Mouse (Mus musculus): ENCODE results near the gene Rabepk. TPM values are rescaled to one million over a fixed set of nuclear protein-coding genes. Genes with fewer than 3 reads are reported as not detected.
"Not testable (repeated sequence)": the region's sequence is repeated elsewhere in the genome, so short reads cannot be mapped to it uniquely, and the experiment has no call there.

Gene Rabepk
- polyA plus RNA-seq, 1 experiment = 22.5 TPM

- peaks cover 1% of the 10 kb centered on the region; the same call in 1 of the 2 replicates for H3K4me1 ChIP-seq (ENCODE audit: control insufficient read depth, insufficient read depth, low read length)
These were observed 28.3 kb upstream of the Rabepk start for GRCm38 (mm10) chr2:34828026-34828425.

GRCm38 (mm10) chr2:34827591-34827990, 27.9 kb upstream of the Rabepk start:
- no peak overlapping the region for H3K27ac ChIP-seq (ENCODE audit: control insufficient read depth, insufficient read depth, low read depth, low read length, poor library complexity)
- peaks cover 1% of the 10 kb centered on the region; the same call in 1 of the 2 replicates for H3K4me1 ChIP-seq (ENCODE audit: control insufficient read depth, insufficient read depth, low read length)
- WGBS = 75% methylated on average over 4 of the region's 4 CpGs
- TF ChIP-seq CTCF (IDR thresholded peaks at IDR 0.05; ENCODE audit: control insufficient read depth, insufficient read depth, low read length) (no peak), POLR2A (IDR thresholded peaks at IDR 0.05; ENCODE audit: borderline replicate concordance, control insufficient read depth, low read depth, low read length) (no peak)
- no peak overlapping the region for H3K4me3 ChIP-seq (replicated peaks; ENCODE audit: control insufficient read depth, low read depth, low read length)

More at GRCm38 (mm10) chr2:34828026-34828425, 28.3 kb upstream of the Rabepk start:
- no peak overlapping the region for H3K27ac ChIP-seq (ENCODE audit: control insufficient read depth, insufficient read depth, low read depth, low read length, poor library complexity)
- H3K4me3 ChIP-seq (replicated peaks; ENCODE audit: control insufficient read depth, low read depth, low read length) = no peak overlapping the region
- TF ChIP-seq POLR2A (IDR thresholded peaks at IDR 0.05; ENCODE audit: borderline replicate concordance, control insufficient read depth, low read depth, low read length) = no peak
- WGBS = 41% methylated on average over 1 of the region's 1 CpGs

DNA sequence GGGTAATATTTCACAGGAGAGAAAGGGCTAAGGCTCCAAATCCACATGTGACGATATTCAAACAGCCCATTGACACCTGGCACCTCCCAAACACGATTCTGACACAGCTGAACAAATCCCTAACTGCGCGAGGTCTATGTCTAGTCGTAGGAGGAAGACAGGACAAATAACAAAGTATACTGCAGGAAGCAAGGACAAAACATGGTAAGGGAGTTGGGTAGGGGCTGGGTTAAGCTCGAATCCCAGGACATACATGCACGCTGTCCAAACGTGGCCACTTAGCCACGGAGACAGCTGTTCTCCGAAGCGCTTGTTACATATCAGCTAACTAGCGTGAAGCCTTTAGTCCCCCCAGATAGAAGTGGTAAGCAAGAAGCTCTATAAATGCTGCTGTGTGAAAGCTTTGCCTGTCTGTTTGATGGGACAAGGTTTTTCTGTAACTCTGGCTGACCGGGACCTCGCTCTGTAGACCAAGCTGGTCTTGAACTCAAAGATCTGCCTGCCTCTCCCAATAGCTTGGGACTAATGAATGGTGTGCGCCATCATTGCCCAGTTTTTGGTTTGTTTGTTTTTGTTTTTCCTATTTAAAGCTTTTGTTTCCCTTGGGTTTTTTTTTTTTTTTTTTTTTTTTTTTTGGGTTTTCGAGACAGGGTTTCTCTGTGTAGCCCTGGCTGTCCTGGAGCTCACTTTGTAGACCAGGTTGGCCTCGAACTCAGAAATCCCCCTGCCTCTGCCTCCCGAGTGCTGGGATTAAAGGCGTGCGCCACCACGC, 26.9 kb upstream of the Rabepk start:
- Histone ChIP-seq H3K4me3 (replicated peaks; ENCODE audit: control insufficient read depth, low read depth, low read length) (peak overlapping the region; percentile 78), H3K4me1 (ENCODE audit: control insufficient read depth, insufficient read depth, low read length) (peaks cover 1% of the 10 kb centered on the region; the same call in 1 of the 2 replicates), H3K27ac (ENCODE audit: control insufficient read depth, insufficient read depth, low read depth, low read length, poor library complexity) (no peak overlapping the region; the same call in 1 of the 2 replicates)
- 39% methylated on average over 21 of the region's 21 CpGs for WGBS
- TF ChIP-seq CTCF (IDR thresholded peaks at IDR 0.05; ENCODE audit: control insufficient read depth, insufficient read depth, low read length) (no peak), POLR2A (IDR thresholded peaks at IDR 0.05; ENCODE audit: borderline replicate concordance, control insufficient read depth, low read depth, low read length) (no peak)

GRCm38 (mm10) chr2:34825827-34826459, 26.2 kb upstream of the Rabepk start, which contains the start of gene Fbxw2:
Fbxw2 (minus strand) TSS chr2:34826311.
- under 1% methylated on average over 57 of the region's 57 CpGs for WGBS
- no peak for TF ChIP-seq CTCF (IDR thresholded peaks at IDR 0.05; ENCODE audit: control insufficient read depth, insufficient read depth, low read length)
- peak; percentile 88; the same call in 1 of the 2 replicates for TF ChIP-seq POLR2A (IDR thresholded peaks at IDR 0.05; ENCODE audit: borderline replicate concordance, control insufficient read depth, low read depth, low read length)
- Histone ChIP-seq H3K4me3 (replicated peaks; ENCODE audit: control insufficient read depth, low read depth, low read length) (peak within 1 kb of the TSS; percentile 78), H3K4me1 (ENCODE audit: control insufficient read depth, insufficient read depth, low read length) (peaks cover 1% of the 10 kb centered on the region; the same call in 1 of the 2 replicates), H3K27ac (ENCODE audit: control insufficient read depth, insufficient read depth, low read depth, low read length, poor library complexity) (peak within 1 kb of the TSS; percentile 95)

GRCm38 (mm10) chr2:34818492-34818891, 18.8 kb upstream of the Rabepk start:
- Histone ChIP-seq H3K4me3 (replicated peaks; ENCODE audit: control insufficient read depth, low read depth, low read length) (no peak overlapping the region), H3K4me1 (ENCODE audit: control insufficient read depth, insufficient read depth, low read length) (no peaks in the 10 kb centered on the region), H3K27ac (ENCODE audit: control insufficient read depth, insufficient read depth, low read depth, low read length, poor library complexity) (no peak overlapping the region)
- no peak for TF ChIP-seq POLR2A (IDR thresholded peaks at IDR 0.05; ENCODE audit: borderline replicate concordance, control insufficient read depth, low read depth, low read length)
- TF ChIP-seq CTCF (IDR thresholded peaks at IDR 0.05; ENCODE audit: control insufficient read depth, insufficient read depth, low read length) = no peak
- WGBS = 95% methylated on average over 2 of the region's 2 CpGs

DNA sequence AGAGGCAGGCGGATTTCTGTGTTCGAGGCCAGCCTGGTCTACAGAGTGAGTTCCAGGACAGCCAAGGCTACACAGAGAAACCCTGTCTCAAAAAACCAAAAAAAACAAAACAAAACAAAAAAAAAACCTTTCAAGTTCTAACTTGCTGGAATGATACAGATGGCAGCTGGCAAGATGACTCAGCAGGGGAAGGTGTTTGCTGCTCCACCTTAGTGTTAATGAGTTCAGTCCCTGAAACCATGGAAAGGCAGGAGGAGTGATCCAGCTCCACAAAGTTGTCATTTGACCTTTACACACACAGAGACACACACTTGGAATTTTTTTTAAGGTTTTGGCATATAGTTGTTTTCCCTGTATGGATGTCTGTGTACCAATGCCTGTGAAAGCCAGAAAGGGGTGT, 16.2 kb upstream of the Rabepk start:
- not testable (repeated sequence) for H3K27ac ChIP-seq (ENCODE audit: control insufficient read depth, insufficient read depth, low read depth, low read length, poor library complexity)

GRCm38 (mm10) chr2:34812706-34813105, 13.0 kb upstream of the Rabepk start:
- Histone ChIP-seq H3K27ac (ENCODE audit: control insufficient read depth, insufficient read depth, low read depth, low read length, poor library complexity) (no peak overlapping the region), H3K4me1 (ENCODE audit: control insufficient read depth, insufficient read depth, low read length) (no peaks in the 10 kb centered on the region; the same call in 1 of the 2 replicates), H3K4me3 (replicated peaks; ENCODE audit: control insufficient read depth, low read depth, low read length) (no peak overlapping the region)
- WGBS = 71% methylated on average over 7 of the region's 7 CpGs
- no peak for TF ChIP-seq CTCF (IDR thresholded peaks at IDR 0.05; ENCODE audit: control insufficient read depth, insufficient read depth, low read length)
- TF ChIP-seq POLR2A (IDR thresholded peaks at IDR 0.05; ENCODE audit: borderline replicate concordance, control insufficient read depth, low read depth, low read length) = no peak

More for the DNA sequence above, 16.2 kb upstream of the Rabepk start:
- 89% methylated on average over 2 of the region's 2 CpGs for WGBS
- not testable (repeated sequence) for H3K4me1 ChIP-seq (ENCODE audit: control insufficient read depth, insufficient read depth, low read length); H3K4me3 ChIP-seq (replicated peaks; ENCODE audit: control insufficient read depth, low read depth, low read length)

- Histone ChIP-seq H3K4me3 (replicated peaks; ENCODE audit: control insufficient read depth, low read depth, low read length) (no peak overlapping the region), H3K4me1 (ENCODE audit: control insufficient read depth, insufficient read depth, low read length) (no peaks in the 10 kb centered on the region; the same call in 1 of the 2 replicates), H3K27ac (ENCODE audit: control insufficient read depth, insufficient read depth, low read depth, low read length, poor library complexity) (no peak overlapping the region)
- no peak for TF ChIP-seq POLR2A (IDR thresholded peaks at IDR 0.05; ENCODE audit: borderline replicate concordance, control insufficient read depth, low read depth, low read length)
- no peak for TF ChIP-seq CTCF (IDR thresholded peaks at IDR 0.05; ENCODE audit: control insufficient read depth, insufficient read depth, low read length)
- WGBS = 85% methylated on average over 3 of the region's 3 CpGs
These were observed 11.1 kb upstream of the Rabepk start for GRCm38 (mm10) chr2:34810775-34811174.
